Mouse (Mus musculus): Measurements from ENCODE around the gene Abi3.

GRCm38 (mm10) chr11:95805527-95805926 is 36.7 kb downstream of the Abi3 start:
- no peak for TF ChIP-seq GATA1 (IDR thresholded peaks at IDR 0.05; ENCODE audit: borderline replicate concordance, low read length)
- TF ChIP-seq FLI1 (IDR thresholded peaks at IDR 0.05; ENCODE audit: low read length): no peak
